Mouse (Mus musculus) forebrain, embryonic 15.5 days (tissue): ENCODE measurements around the gene Rps6kl1. TPM values are rescaled to one million over a fixed set of nuclear protein-coding genes. Genes with fewer than 3 reads are reported as not detected.

Source experiments
- ATAC-seq: fragments of 200-750 bp; cut with Nextera tagmentation; replicated peaks from 2 replicates; pipeline ENCODE4 v1.8.0; 2017; ENCODE audit warnings: mild to moderate bottlenecking, moderate TSS enrichment, moderate library complexity
- H3K27ac ChIP-seq: fragments of 300-500 bp; sonication (generic); replicated peaks from 2 replicates; pipeline ENCODE4 v1.5.1; 2015; ENCODE audit warnings: mild to moderate bottlenecking, inconsistent platforms
- H3K27me3 ChIP-seq: fragments of 300-500 bp; sonication (generic); 2 replicates; pipeline ENCODE4 v1.6.1; 2015; ENCODE audit warnings: inconsistent platforms
- H3K36me3 ChIP-seq: fragments of 300-500 bp; sonication (generic); 2 replicates; pipeline ENCODE4 v1.6.1; 2015; ENCODE audit warnings: mild to moderate bottlenecking, inconsistent platforms
- H3K4me1 ChIP-seq: fragments of 300-500 bp; sonication (generic); 2 replicates; pipeline ENCODE4 v1.6.1; 2015; ENCODE audit warnings: inconsistent platforms
- H3K4me2 ChIP-seq: fragments of 300-500 bp; sonication (generic); replicated peaks from 2 replicates; pipeline ENCODE4 v1.6.1; 2015; ENCODE audit warnings: mild to moderate bottlenecking, inconsistent platforms
- H3K4me3 ChIP-seq: fragments of 300-500 bp; sonication (generic); 2 replicates; pipeline ENCODE4 v1.5.1; 2015; ENCODE audit warnings: mild to moderate bottlenecking, inconsistent platforms
- H3K9ac ChIP-seq: fragments of 300-500 bp; sonication (generic); replicated peaks from 2 replicates; pipeline ENCODE4 v1.6.1; 2015; ENCODE audit warnings: mild to moderate bottlenecking, inconsistent platforms
- H3K9me3 ChIP-seq: fragments of 300-500 bp; sonication (generic); 2 replicates; pipeline ENCODE4 v1.6.1; 2016; ENCODE audit warnings: inconsistent platforms
- WGBS: fragments of 180-500 bp; shearing (Covaris S2); methylation state at CpG from one replicate; pipeline ENCODE4 v1.1.7; 2015; ENCODE audit warnings: mixed read lengths; 5-methylcytosine and 5-hydroxymethylcytosine counted together
- polyA plus RNA-seq: library from polyadenylated mRNA; unstranded; fragments of >200 nt; fragmentation: Nextera tagmentation; extraction: Ambion mirVana; gene quantifications from 2 replicates; pipeline ENCODE4 v1.2.1, GENCODE M21; 2015

The Rps6kl1 gene
- polyA plus RNA-seq, 1 experiment from 2014 or later: 22.2 TPM

DNA sequence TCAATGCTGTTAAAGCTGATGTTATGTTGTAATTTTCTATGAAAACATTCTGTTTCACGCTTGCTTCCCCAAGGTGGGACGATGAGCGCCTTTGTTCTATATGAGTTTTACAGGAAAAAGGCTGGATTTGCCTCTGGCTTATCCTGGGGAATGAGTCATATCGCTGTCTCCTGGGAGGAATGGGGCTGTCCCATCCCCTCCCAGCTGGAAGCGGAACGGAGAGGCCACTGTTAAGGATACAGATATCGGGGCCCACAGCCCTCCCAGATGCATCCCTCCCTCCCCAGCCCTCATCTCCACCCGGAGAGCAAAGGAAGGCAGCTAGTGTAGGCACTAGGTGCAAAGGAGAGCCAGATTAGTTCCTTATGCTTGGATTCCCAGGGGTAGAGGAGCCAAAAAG lies 34.7 kb upstream of the Rps6kl1 start:
- H3K27me3 ChIP-seq: no peaks in the 10 kb centered on the region
- 70% methylated on average over 8 of the region's 8 CpGs for WGBS
- peaks cover 20% of the 10 kb centered on the region for H3K4me1 ChIP-seq
- H3K27ac ChIP-seq: no peak overlapping the region
- no peak overlapping the region for H3K4me2 ChIP-seq
- no peak overlapping the region for H3K9ac ChIP-seq
- no peak overlapping the region for H3K4me3 ChIP-seq
- no peak for ATAC-seq
- H3K36me3 ChIP-seq: no peaks in the 10 kb centered on the region
- no peaks in the 10 kb centered on the region for H3K9me3 ChIP-seq

DNA sequence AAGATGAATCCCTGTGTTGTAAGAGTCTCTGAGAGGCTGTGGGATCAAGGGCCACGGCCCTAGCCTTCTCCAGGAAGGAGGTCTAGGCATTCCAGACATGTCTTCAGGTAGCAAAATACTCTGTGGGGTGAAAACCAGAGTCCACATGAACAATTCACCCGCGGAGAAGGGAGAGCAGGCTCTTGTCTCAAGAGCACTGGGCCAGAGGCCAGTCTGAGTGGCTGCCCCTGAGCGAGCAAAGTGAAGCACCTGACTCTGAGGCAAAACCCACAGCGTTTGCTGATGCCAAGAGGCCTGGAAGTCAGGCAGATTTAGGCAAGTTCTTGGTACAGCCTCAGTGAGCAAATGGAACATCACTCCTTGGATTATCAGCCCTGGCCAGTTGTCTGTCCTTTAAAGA lies 33.1 kb upstream of the Rps6kl1 start:
- WGBS: 71% methylated on average over 5 of the region's 5 CpGs
- peaks cover 20% of the 10 kb centered on the region for H3K4me1 ChIP-seq
- no peak overlapping the region for H3K4me2 ChIP-seq
- H3K9me3 ChIP-seq: no peaks in the 10 kb centered on the region
- H3K27ac ChIP-seq: no peak overlapping the region
- H3K4me3 ChIP-seq: no peak overlapping the region
- H3K36me3 ChIP-seq: no peaks in the 10 kb centered on the region
- ATAC-seq: no peak
- no peaks in the 10 kb centered on the region for H3K27me3 ChIP-seq
- no peak overlapping the region for H3K9ac ChIP-seq

DNA sequence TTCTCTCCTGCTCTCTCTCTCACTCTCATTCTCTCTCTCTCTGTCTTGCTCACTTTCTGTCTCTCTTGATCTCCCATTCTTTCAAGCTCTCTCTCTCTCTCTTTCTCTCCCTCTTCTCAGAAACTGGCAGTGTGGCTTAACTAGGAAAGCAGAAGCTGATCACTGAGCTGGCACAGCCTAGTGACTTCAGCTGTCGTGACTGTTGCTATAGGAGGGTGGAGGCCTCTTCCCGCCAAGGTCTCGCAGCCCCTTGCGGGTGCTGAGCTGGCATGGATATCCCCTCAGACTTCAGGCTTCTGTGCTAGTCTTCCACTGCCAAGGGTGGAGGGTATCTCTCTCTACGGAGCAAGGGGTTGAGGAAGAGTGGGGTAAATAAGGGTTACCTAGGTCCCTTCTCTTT lies 31.8 kb upstream of the Rps6kl1 start:
- H3K27ac ChIP-seq: no peak overlapping the region
- H3K4me2 ChIP-seq: no peak overlapping the region
- no peaks in the 10 kb centered on the region for H3K9me3 ChIP-seq
- no peaks in the 10 kb centered on the region for H3K27me3 ChIP-seq
- no peaks in the 10 kb centered on the region for H3K36me3 ChIP-seq
- H3K4me3 ChIP-seq: no peak overlapping the region
- 54% methylated on average over 5 of the region's 5 CpGs for WGBS
- H3K4me1 ChIP-seq: peaks cover 20% of the 10 kb centered on the region
- ATAC-seq: no peak
- no peak overlapping the region for H3K9ac ChIP-seq

DNA sequence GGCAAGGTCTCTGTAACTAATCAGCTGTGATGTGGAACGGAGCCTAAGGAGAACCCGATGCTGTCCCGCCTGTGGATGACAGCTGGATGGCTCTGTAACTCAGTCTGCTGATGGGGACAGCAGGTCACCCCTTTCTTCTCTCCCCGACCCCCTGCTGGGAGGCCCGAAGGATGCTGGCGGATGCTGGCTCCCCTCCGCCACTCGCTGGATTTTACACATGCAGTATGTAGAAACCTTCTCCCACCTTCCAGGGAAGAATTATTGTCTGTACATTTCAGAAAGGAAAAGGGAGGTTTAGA lies 31.2 kb upstream of the Rps6kl1 start:
- no peak for ATAC-seq
- Histone ChIP-seq H3K27me3 (no peaks in the 10 kb centered on the region), H3K36me3 (no peaks in the 10 kb centered on the region), H3K27ac (no peak overlapping the region), H3K9me3 (no peaks in the 10 kb centered on the region), H3K4me2 (no peak overlapping the region), H3K4me3 (no peak overlapping the region), H3K9ac (no peak overlapping the region), H3K4me1 (peaks cover 25% of the 10 kb centered on the region)
- WGBS: 5% methylated on average over 8 of the region's 8 CpGs

DNA sequence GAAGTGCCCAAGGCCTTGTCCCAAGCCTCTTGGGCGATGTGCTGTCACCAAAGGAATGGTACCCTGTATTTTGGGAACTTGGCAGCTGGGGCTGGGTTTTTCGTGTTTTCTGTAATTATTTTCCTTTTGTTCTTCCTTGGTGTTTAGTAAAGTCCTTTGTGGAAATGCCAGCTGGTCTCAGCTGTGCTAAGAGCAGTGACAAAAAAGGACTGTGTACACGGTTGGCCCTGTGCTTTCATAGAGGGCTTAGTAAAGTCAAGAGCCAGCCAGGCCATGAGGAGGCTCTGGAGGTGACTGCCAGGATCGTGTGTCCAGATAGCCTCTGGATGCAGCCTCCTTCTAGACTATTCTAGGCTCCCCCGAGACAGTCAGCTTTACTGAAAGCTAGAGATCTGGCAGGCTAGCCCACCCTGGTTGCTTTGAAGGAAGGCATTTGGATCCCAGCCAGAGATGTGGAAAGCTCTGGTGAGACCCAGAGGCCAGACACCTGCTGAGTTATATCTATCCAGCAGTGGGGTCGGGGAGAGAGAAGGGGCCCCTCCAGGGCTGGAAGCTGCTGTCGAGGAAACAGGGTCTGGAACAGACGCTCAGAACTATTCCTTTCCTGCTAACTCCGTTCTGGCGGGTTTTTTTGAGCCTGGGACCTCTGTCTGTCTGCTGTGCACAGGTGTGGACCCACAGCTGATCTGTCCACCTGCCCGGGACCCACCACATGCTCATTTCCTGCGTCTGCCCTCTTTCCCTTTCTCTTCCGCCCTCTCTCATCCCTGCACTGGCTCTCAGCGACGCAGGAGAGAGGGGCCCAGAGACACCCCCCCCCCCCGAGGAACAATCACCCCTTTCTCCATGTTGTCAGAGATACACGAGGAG lies 30.6 kb upstream of the Rps6kl1 start:
- 0 out of 2 replicates have a peak, but pooled peaks have one; percentile 13 for ATAC-seq
- Histone ChIP-seq H3K9me3 (no peaks in the 10 kb centered on the region), H3K4me1 (peaks cover 31% of the 10 kb centered on the region), H3K27ac (peak overlapping the region; percentile 32; the same call in 1 of the 2 replicates), H3K27me3 (no peaks in the 10 kb centered on the region), H3K9ac (no peak overlapping the region), H3K4me2 (no peak overlapping the region), H3K4me3 (no peak overlapping the region), H3K36me3 (no peaks in the 10 kb centered on the region)
- WGBS: 18% methylated on average over 14 of the region's 17 CpGs

DNA sequence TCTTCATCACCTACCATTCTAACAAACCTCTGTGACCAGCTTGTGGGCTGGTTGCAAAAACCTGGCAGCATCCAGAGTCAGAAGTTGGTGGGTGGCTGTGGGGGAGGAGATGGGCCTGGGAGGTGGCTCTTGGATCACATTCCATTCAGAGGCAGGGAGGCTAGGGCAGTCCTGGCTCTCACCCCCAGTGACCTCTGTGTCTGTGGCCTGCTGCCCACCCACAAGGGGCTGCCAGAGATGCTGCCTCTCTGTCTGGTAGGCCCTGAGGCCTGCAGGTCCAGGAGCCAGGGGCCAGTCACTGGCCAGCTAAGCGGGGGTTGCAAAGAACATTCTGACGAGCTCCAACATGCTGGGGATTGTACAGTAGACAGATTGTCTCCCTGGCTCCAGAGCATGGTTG lies 27.2 kb upstream of the Rps6kl1 start:
- no peak for ATAC-seq
- Histone ChIP-seq H3K27ac (no peak overlapping the region), H3K36me3 (no peaks in the 10 kb centered on the region), H3K4me3 (no peak overlapping the region), H3K9ac (no peak overlapping the region), H3K4me1 (peaks cover 51% of the 10 kb centered on the region), H3K4me2 (no peak overlapping the region), H3K9me3 (no peaks in the 10 kb centered on the region), H3K27me3 (no peaks in the 10 kb centered on the region)
- WGBS: 83% methylated on average over 2 of the region's 2 CpGs

DNA sequence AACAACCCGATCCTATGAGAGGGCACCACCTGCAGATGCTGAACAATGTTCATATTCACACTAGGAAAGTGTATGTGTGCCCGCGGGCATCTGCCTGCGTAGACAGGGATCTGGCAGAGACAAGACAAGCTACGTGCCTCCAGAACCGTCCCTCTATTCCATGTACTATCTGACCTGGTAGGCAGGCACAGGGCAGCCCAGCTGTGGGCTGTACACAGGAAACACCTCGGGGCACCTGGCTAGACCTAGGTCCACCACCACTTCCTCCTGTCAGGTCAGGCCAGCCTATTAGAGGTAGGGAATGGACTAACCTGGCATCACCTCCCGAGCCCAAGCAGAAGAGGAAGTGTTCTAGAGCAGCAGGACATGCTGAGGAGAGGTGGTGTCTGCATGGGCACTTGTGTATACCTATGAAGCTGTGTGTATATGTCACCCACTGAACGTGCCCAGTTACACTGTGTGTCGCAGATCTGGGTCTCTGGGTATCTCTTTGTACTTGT lies 26.7 kb upstream of the Rps6kl1 start, which contains the start of gene Pgf:
Gene Pgf, minus strand, starts transcription at position 51 of the 500 bp plus-strand sequence.
- ATAC-seq: no peak
- peak within 1 kb of the TSS; percentile 48 for H3K4me2 ChIP-seq
- no peaks in the 10 kb centered on the region for H3K9me3 ChIP-seq
- H3K9ac ChIP-seq: peak within 1 kb of the TSS; percentile 36
- peaks cover 47% of the 10 kb centered on the region for H3K4me1 ChIP-seq
- H3K4me3 ChIP-seq: peak within 1 kb of the TSS; percentile 22
- H3K27ac ChIP-seq: 0 out of 2 replicates have a peak within 1 kb of the TSS, but pooled peaks have one; percentile 63
- 82% methylated on average over 10 of the region's 10 CpGs for WGBS
- H3K36me3 ChIP-seq: no peaks in the 10 kb centered on the region
- no peaks in the 10 kb centered on the region for H3K27me3 ChIP-seq

DNA sequence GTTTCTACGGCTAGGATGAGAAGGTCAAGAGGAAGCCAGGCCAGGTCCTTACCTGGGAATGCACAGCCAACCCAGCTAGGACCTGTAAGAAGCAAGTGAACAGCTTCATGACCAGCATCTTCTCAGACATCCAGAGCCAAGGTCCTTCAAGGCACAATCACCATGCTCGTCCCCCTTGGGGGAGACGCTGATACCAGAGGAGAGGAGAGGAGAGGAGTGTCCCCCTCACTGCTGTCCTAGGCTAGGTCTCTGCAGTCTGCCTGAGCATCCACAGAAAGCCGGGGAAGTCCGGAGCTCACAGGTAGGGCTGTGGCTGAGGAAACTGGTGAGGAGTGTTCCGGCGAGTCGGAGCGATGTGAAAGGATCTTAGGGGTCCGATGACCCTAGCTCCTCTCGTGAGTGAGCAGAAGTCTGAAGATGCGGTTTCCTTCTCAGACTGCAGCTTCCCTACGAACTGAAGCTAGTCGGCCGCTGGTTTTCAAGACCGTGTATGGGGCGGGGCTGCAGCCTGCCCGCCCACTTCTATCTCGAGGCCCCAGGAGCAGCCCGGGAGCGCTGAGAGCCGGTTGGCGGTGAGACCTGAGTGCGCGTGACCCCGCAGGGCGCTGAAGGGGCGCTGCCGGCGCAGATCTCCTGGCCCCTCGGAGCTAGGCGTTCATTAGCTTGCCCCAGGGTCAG lies 25.9 kb upstream of the Rps6kl1 start:
- no peak for ATAC-seq
- H3K36me3 ChIP-seq: no peaks in the 10 kb centered on the region
- 5% methylated on average over 32 of the region's 32 CpGs for WGBS
- H3K27ac ChIP-seq: no peak overlapping the region
- H3K9ac ChIP-seq: peak overlapping the region; percentile 36
- H3K4me3 ChIP-seq: peak overlapping the region; percentile 22
- no peaks in the 10 kb centered on the region for H3K27me3 ChIP-seq
- H3K4me2 ChIP-seq: peak overlapping the region; percentile 48
- peaks cover 41% of the 10 kb centered on the region for H3K4me1 ChIP-seq
- no peaks in the 10 kb centered on the region for H3K9me3 ChIP-seq

DNA sequence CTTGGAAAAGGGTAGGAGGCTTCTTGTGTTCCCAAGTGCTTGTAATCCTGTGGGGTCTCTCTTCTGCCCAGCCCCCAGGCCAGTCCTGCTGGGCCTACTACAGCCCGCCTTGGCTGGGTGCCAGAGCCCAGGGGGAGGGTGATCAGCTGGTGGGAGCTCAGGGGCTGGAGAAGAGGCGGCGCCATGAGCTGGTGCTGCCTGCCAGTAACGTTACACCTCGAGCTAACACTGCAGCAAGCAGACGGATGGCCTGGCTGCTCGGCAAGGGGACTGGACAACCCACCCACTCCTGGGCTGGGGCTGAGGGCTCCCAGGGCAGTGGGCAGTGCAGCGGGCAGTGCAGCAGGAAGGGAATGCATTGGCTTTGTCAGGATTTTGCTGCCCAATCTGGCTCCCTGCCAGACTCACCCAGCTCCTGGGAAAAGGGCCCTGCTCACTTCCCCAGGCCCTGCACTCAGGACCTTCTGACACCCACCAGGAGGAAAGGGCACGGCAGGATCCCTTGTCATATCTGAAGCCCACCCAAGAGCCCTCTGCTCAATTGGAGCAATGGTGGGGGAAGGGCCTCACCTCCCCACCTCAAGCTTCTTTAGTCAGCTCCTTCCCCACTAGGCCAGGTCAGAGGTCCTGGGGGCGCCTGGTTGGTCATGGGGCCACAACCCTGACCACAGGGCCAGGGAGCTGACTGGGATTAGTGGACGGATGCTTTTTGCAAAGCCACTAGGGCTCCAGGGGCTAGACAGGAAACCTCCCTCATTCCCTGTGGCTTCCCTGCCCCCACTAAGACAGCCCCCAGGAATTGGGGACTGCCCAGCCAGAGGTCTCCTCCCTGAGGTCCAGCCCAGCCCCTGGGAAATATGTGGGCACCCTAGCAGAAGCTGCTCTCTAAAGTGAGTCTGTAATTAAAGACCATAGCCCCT lies 25.1 kb upstream of the Rps6kl1 start:
- 15% methylated on average over 11 of the region's 11 CpGs for WGBS

DNA sequence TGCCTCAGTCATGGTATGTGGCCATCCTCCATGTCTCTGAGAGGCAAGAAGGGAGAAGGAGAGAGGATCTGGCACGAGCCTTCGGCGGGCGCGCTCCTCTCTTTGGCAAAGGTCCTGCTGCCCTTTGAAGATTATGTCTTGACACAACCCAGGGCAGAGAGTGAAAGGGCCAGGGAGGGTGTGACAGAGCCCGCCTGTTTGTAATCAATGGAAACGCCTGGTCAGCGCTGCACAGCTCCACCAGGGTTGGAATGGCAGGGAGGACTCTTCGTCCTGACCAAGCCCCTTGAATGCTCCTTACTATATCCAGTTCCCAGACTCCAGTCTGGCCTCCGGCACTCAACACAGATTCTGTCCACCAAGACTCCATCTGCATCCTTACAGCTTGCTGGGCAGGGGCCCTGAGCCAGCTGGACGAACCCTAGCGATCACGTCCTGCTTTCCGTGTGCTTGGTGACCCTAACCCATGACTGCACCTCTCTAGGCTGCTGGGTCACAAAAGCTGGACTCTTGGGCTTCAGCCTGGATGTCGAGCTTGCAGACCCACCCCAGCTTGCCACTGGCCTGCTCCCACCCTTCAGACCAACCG lies 24.1 kb upstream of the Rps6kl1 start:
- ATAC-seq: peak; percentile 5; the same call in 1 of the 2 replicates
- no peaks in the 10 kb centered on the region for H3K27me3 ChIP-seq
- peaks cover 31% of the 10 kb centered on the region for H3K4me1 ChIP-seq
- no peaks in the 10 kb centered on the region for H3K9me3 ChIP-seq
- 43% methylated on average over 16 of the region's 16 CpGs for WGBS
- H3K4me2 ChIP-seq: peak overlapping the region; percentile 48
- H3K27ac ChIP-seq: peak overlapping the region; percentile 63; the same call in 1 of the 2 replicates
- H3K36me3 ChIP-seq: no peaks in the 10 kb centered on the region
- H3K9ac ChIP-seq: 0 out of 2 replicates have a peak overlapping the region, but pooled peaks have one; percentile 12
- H3K4me3 ChIP-seq: peak overlapping the region; percentile 16

More for the DNA sequence above, 25.1 kb upstream of the Rps6kl1 start:
- Histone ChIP-seq H3K27me3 (no peaks in the 10 kb centered on the region), H3K9ac (peak overlapping the region; percentile 36; the same call in 1 of the 2 replicates), H3K4me3 (peak overlapping the region; percentile 22), H3K36me3 (no peaks in the 10 kb centered on the region), H3K9me3 (no peaks in the 10 kb centered on the region), H3K4me2 (peak overlapping the region; percentile 48), H3K27ac (peak overlapping the region; percentile 63), H3K4me1 (peaks cover 33% of the 10 kb centered on the region)
- ATAC-seq: peak; percentile 81

DNA sequence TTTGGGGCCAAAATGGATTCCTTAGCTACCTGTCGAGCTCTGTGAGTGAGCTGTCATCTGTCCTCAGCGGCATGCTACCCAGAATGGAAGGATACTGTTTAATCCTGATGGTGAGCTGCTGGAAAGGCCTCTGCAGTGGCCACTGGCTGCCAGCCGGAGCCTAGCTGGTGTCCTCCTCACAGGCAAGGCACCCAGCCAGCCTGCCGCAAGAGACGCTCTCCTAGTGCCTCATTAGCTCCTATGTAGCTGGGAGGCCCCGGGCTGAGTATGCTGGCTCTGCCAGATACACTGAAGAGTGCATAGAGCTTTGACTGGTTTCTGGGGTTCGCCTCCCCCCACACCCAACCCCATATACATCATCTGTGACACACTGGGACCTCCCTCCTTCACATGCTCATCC lies 23.0 kb upstream of the Rps6kl1 start:
- Histone ChIP-seq H3K36me3 (no peaks in the 10 kb centered on the region), H3K9me3 (no peaks in the 10 kb centered on the region), H3K9ac (no peak overlapping the region), H3K4me2 (no peak overlapping the region), H3K4me3 (no peak overlapping the region), H3K27ac (0 out of 2 replicates have a peak overlapping the region, but pooled peaks have one; percentile 2), H3K27me3 (no peaks in the 10 kb centered on the region), H3K4me1 (peaks cover 39% of the 10 kb centered on the region)
- no peak for ATAC-seq
- WGBS: 55% methylated on average over 7 of the region's 7 CpGs
